Mouse (Mus musculus): ENCODE data around the gene Peak1.

Peak1 gene

GRCm38 (mm10) chr9:56415935-56416607, 1.8 kb downstream of the Peak1 start:
- no peak for DNase-seq (ENCODE audit: low spot score)

DNA sequence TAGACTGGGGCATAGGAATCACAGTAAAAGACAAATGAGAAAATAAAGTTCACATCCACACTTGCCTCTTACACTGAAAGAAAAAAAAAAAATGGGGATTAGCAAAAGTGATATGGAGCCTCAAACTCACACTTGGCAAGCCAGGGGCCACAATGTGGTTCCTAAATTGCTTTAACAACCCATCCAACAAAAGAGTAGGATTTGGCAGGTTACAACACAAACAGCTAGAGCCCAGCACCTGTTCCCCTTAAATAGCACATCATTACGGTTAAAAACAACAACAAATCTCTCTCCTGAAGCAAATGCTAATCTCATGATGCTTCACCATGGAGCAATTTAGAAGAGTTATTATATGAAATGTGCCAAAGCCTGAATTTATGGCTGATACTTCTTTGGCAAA, 2.5 kb downstream of the Peak1 start:
- DNase-seq (ENCODE audit: low spot score), result no peak

DNA sequence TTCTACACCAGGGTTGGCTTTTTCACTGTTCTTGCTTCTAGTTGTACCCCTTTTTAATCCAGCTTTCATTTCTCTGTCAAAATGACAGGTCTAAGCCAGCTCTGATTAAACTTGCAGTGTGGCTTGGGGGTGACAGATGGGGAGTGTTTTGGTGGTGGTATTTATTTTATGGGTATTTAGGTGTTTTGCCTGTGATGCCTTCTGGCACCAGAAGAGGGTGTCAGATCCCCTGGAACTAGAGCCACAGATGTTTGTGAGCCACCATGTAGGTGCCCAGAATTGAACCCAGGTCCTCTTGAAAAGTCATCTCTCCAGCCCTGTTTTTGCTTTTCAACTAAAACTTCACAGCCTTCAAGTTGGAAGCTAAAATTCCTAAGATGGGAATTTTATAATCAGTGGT, 3.5 kb downstream of the Peak1 start:
- no peak for DNase-seq (ENCODE audit: low spot score)

DNA sequence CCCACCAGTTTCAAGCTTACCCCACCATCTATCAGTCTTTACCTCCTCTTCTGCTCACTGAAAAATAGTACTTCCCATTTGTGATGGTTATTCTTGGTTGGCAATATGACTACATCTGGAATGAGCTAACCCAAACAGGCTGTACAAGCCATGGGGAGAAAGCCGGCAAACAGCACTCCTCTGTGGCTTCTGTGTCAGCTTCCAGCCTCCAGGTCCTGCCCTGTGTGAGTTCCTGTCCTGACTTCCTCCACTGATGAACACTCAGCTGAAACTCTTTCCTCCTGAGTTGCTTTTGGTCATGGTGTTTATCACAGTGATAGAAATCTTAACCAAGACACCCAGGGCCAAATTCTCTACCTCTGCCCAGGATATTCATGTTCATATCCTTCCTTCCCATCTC, 5.2 kb downstream of the Peak1 start:
- DNase-seq (ENCODE audit: low spot score), result no peak

- no peak for DNase-seq (ENCODE audit: low spot score)
Observed at GRCm38 (mm10) chr9:56409928-56410327, 7.9 kb downstream of the Peak1 start.

- no peak for DNase-seq (ENCODE audit: low spot score)
Observed at GRCm38 (mm10) chr9:56404619-56405018, 13.2 kb downstream of the Peak1 start.

DNA sequence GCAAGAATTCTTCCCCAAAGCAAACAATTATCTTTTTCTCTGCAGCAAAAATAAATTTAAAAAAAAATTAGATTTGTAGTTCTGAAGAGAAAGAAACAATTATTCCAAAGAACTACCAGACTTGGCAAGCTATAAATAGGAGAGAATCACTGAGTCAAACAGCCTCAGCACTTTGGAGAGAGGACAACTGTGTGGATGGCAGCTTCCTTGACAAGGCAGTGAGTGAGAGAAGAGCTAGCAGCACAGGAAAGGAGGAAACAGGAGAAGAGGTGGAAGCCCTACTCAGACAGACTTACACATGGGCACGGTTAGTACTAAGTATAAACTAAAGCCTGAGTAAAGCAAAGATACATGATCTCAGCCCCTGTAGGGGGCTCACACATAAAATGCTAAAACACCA, 21.6 kb downstream of the Peak1 start:
- DNase-seq (ENCODE audit: low spot score), result no peak

GRCm38 (mm10) chr9:56392857-56393256, 25.0 kb downstream of the Peak1 start:
- DNase-seq (ENCODE audit: low spot score), result no peak

GRCm38 (mm10) chr9:56382786-56383185, 35.1 kb downstream of the Peak1 start:
- DNase-seq (ENCODE audit: low spot score), result no peak

- DNase-seq (ENCODE audit: low spot score), result no peak
Observed at GRCm38 (mm10) chr9:56374401-56374800, 43.5 kb downstream of the Peak1 start.

DNA sequence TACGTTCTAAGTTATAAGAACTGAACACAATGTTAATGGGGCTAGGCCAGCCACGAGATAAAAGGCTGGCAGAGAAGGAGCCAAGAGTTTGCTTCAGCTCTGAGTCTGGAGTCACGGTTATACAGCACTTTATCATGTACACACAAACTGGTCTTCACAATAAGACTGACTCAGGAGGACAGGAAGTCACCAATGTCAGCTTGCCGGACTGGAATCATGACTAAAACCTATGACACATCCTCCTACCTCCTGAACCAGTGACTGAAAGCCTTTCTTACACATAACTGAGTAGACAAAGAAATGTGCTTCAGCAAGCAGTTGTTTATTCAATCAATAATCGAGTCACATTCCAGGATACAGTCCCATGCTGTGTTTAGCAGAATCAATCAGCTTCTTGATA, 47.2 kb downstream of the Peak1 start:
- DNase-seq (ENCODE audit: low spot score), result no peak

DNA sequence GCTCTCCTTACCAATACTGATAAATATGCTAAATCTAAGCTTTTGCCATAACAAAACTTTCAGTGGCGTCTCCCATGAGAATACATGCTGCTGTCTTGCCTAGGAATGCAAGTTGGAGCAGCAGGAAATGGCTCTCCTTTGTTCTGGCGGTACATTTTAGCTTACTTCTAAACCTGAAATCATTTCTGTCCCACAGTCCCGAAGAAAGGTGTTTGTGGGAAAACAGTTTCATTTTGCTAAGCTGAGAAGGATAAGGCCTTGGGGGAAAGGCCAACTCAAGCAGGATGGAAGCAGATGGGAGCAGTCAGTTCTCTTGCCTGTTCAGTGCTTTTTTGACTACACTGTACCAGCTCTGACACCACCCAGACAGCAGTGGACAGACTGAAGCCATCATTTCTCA, 49.1 kb downstream of the Peak1 start:
- DNase-seq (ENCODE audit: low spot score), result no peak

- no peak for DNase-seq (ENCODE audit: low spot score)
Observed at GRCm38 (mm10) chr9:56363306-56363705, 54.6 kb downstream of the Peak1 start.

- DNase-seq (ENCODE audit: low spot score), result no peak
Observed at GRCm38 (mm10) chr9:56359261-56359660, 58.6 kb downstream of the Peak1 start.

- no peak for DNase-seq (ENCODE audit: low spot score)
Observed at GRCm38 (mm10) chr9:56355186-56355585, 62.7 kb downstream of the Peak1 start.

DNA sequence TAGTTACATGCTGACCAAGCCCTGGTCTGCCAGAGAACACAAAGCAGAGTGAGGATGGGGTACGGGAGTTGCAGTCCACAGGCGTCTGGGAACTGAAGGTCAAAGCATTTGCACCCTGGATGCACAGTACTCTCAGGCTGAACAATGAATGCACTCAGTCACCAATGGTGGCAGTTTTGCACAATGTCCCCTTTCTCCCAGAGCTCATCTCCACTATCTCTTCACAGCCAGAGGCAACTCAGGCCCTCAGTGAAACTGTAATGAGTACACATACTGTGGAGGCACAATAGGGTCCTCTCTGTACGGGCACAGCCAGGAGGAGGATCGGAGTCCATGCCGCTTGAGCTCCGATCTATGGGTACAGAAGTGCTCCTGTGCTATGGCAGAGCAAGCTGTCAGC, 71.5 kb downstream of the Peak1 start:
- DNase-seq (ENCODE audit: low spot score), result no peak

DNA sequence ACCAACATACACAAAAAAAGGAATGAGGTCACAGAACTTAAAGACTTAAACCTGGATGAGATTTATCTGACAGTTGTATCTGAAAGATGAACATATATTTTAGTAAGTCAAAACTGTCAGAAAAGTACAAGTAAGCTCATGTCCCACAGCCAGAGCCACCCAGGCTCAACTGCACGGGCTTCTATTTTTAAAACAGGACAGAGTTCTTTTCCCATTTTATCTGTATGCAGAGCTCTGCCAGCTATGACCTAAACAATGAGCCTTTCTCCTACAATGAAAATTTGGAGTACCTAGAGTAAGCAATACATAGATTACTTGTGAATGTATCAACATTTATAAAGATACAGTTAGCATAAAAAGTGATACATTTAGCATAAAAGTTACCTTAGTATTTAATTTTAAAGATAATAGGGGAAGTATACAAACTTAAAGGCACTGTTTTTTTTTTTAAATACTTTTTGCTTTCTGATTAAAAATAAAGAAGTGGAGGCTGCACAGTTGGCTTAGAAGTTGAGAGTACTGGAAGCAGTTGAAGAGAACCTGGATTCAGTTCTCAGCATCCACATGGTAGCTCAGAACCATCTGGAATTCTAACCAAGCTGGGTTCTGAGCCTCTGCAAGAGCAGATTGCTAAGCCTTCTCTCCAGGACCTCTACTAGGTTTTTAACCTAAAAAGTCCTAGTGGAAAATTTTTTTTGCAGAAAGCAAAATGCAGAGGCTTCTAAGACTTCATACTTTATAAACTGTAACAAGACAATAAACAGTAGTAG, 78.3 kb downstream of the Peak1 start:
- no peak for DNase-seq (ENCODE audit: low spot score)

GRCm38 (mm10) chr9:56334363-56334762, 83.5 kb downstream of the Peak1 start:
- DNase-seq (ENCODE audit: low spot score), result no peak

- DNase-seq (ENCODE audit: low spot score), result no peak
Observed at GRCm38 (mm10) chr9:56332774-56333173, 85.1 kb downstream of the Peak1 start.

GRCm38 (mm10) chr9:56326511-56327005, 91.3 kb downstream of the Peak1 start:
- no peak for DNase-seq (ENCODE audit: low spot score)

GRCm38 (mm10) chr9:56325725-56326124, 92.1 kb downstream of the Peak1 start:
- DNase-seq (ENCODE audit: low spot score), result no peak

- DNase-seq (ENCODE audit: low spot score), result no peak
Observed at GRCm38 (mm10) chr9:56324576-56325355, 93.1 kb downstream of the Peak1 start.

DNA sequence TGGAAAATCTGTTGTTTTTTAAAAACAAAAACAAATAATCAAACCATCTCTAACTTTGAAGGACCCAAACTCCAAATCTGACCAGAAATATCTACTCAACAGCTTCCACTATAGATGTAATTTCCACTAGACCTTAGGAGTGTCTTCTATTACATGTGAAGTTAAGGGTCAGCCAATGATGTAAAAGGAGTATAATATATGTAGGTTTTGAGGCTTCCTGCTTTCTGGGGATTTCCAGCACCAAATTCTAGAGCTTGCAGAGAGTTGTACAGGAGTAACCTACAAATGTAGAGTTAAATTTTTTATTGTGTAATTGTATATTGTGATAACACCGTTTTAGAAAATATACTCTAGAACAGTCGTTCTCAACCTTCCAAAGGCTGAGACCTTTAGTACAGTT, 96.6 kb downstream of the Peak1 start:
- no peak for DNase-seq (ENCODE audit: low spot score)
